Mouse (Mus musculus): ENCODE results near the gene Cyb561.

DNA sequence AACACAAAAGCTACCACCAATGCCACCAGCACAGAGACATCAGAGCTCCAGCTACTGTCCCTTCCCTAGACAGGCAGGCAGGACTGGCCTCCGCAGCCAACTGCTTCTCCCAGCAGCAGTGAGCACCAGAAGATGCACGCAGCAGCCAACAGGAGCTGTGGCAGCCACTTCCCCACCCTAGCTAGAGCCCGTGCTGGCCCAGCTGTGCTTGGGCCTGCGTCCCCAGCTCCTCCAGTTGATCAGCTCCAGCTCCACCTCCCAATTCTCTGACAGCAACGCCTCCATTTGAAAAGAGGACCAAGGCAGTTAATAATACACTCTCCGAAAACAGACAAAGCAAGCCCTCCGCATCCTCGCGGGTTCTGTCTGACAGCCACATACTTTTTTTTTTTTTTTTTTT lies 14.4 kb downstream of the Cyb561 start:
- TF ChIP-seq POLR2A (IDR thresholded peaks at IDR 0.05; ENCODE audit: insufficient read depth, low read depth, low read length) (no peak), CTCF (IDR thresholded peaks at IDR 0.05; ENCODE audit: insufficient read depth, low read depth, low read length) (no peak)

Measured in olfactory bulb, adult 2 months (tissue).